Mouse (Mus musculus) testis, postnatal 14 days (tissue): ENCODE data around the gene Bcl2l14.

Experiments
- DNase-seq: peaks from one replicate; pipeline ENCODE4 v3.0.0; 2021; ENCODE audit warnings: low spot score

Gene Bcl2l14

GRCm38 (mm10) chr6:134396018-134396417 is at the start of gene Bcl2l14:
Bcl2l14 (plus strand) TSS chr6:134396318.
- DNase-seq = no peak

- DNase-seq = no peak
Measured at GRCm38 (mm10) chr6:134348526-134349067, 47.5 kb upstream of the Bcl2l14 start.

GRCm38 (mm10) chr6:134352881-134353280 is 43.2 kb upstream of the Bcl2l14 start:
- no peak for DNase-seq

- DNase-seq = no peak
Measured at GRCm38 (mm10) chr6:134353751-134354150, 42.4 kb upstream of the Bcl2l14 start.

GRCm38 (mm10) chr6:134357570-134357969 is 38.5 kb upstream of the Bcl2l14 start:
- no peak for DNase-seq

- DNase-seq = no peak
Measured at GRCm38 (mm10) chr6:134360079-134360478, 36.0 kb upstream of the Bcl2l14 start.

GRCm38 (mm10) chr6:134364644-134365043 is 31.5 kb upstream of the Bcl2l14 start:
- no peak for DNase-seq

GRCm38 (mm10) chr6:134365952-134366351 is 30.2 kb upstream of the Bcl2l14 start:
- no peak for DNase-seq

GRCm38 (mm10) chr6:134366366-134367351 is 29.5 kb upstream of the Bcl2l14 start:
- DNase-seq = no peak

- DNase-seq = no peak
Measured at GRCm38 (mm10) chr6:134367366-134368281, 28.5 kb upstream of the Bcl2l14 start.

GRCm38 (mm10) chr6:134372946-134373345 is 23.2 kb upstream of the Bcl2l14 start:
- no peak for DNase-seq

- no peak for DNase-seq
Measured at GRCm38 (mm10) chr6:134377201-134377600, 18.9 kb upstream of the Bcl2l14 start.

GRCm38 (mm10) chr6:134377856-134378255 is 18.3 kb upstream of the Bcl2l14 start:
- DNase-seq = no peak

GRCm38 (mm10) chr6:134381462-134381861 is 14.7 kb upstream of the Bcl2l14 start:
- no peak for DNase-seq

GRCm38 (mm10) chr6:134385931-134386330 is 10.2 kb upstream of the Bcl2l14 start:
- DNase-seq = no peak

- no peak for DNase-seq
Measured at GRCm38 (mm10) chr6:134387396-134387795, 8.7 kb upstream of the Bcl2l14 start.

GRCm38 (mm10) chr6:134388424-134389110 is 7.6 kb upstream of the Bcl2l14 start:
- DNase-seq = no peak

GRCm38 (mm10) chr6:134389248-134389891 is 6.7 kb upstream of the Bcl2l14 start:
- DNase-seq = peak; percentile 48

GRCm38 (mm10) chr6:134389917-134390316 is 6.2 kb upstream of the Bcl2l14 start:
- DNase-seq = no peak

GRCm38 (mm10) chr6:134390837-134391236 is 5.3 kb upstream of the Bcl2l14 start:
- DNase-seq = no peak
